ENCODE assay signal across 9 mouse cellular contexts in genomic region chr2:164487115-164487527, GRCm38 (mm10). TPM values are rescaled to one million over a fixed set of nuclear protein-coding genes. Genes with fewer than 3 reads are reported as not detected.
DNase-seq lines count a peak whose midpoint lies in the region; ATAC-seq and TF ChIP-seq lines count a peak whose summit lies in the region.
"Had no signal": no experiment of that assay in that cellular context is flagged by ENCODE, and none has a peak within 500 bp of the region (broad histone marks: within the 10 kb centered on the region; RNA-seq: fewer than 3 reads in every experiment).

No protein-coding gene starts in this region.

- H3K4me2 ChIP-seq in CH12.LX (ENCODE audit: insufficient read depth, low read depth, poor library complexity, severe bottlenecking): peak overlapping the region; percentile 52
- peak overlapping the region; percentile 99 for H3K4me2 ChIP-seq in forebrain, postnatal 0 days (ENCODE audit: low read depth)
- peak overlapping the region; percentile 83 for H3K4me2 ChIP-seq in liver, postnatal 0 days (ENCODE audit: low read depth, low read length)

- TF ChIP-seq EP300 in CH12.LX (IDR thresholded peaks at IDR 0.05; ENCODE audit: low read length): no peak
- no peak for TF ChIP-seq EP300 in liver, postnatal 0 days (IDR thresholded peaks at IDR 0.05; ENCODE audit: low read depth)

- peak overlapping the region; percentile 91 for H3K27ac ChIP-seq in heart, embryonic 10.5 days
- no peak overlapping the region for H3K27ac ChIP-seq in CH12.LX (ENCODE audit: insufficient read depth, low read depth)
- H3K27ac ChIP-seq in forebrain, postnatal 0 days (ENCODE audit: low read depth, low read length): no peak overlapping the region
- H3K27ac ChIP-seq in liver, postnatal 0 days (ENCODE audit: low read depth): no peak overlapping the region

- no peaks in the 10 kb centered on the region for H3K79me2 ChIP-seq in CH12.LX (replicated peaks; ENCODE audit: control insufficient read depth, extremely low read depth, insufficient read depth, poor library complexity, severe bottlenecking)

- TF ChIP-seq POLR2A in CH12.LX (IDR thresholded peaks at IDR 0.05; ENCODE audit: low read depth, low read length): no peak

- 8% methylated on average over 11 of the region's 11 CpGs for WGBS in heart, embryonic 10.5 days
- 13% methylated on average over 11 of the region's 11 CpGs for WGBS in forebrain, postnatal 0 days
- WGBS in liver, postnatal 0 days (ENCODE audit: insufficient replicate concordance): 10% methylated on average over 11 of the region's 11 CpGs

- peak overlapping the region; percentile 96 for H3K4me3 ChIP-seq in heart, embryonic 10.5 days
- H3K4me3 ChIP-seq in CH12.LX (replicated peaks in 1 of 3; ENCODE audit: low read depth in 2 of 3, low read length in 2 of 3, poor library complexity in 1 of 3): peak overlapping the region in 2 of 3 experiments; percentile 44 to 76
- H3K4me3 ChIP-seq in forebrain, postnatal 0 days (ENCODE audit: low read depth, low read length): peak overlapping the region; percentile 76
- H3K4me3 ChIP-seq in liver, postnatal 0 days (ENCODE audit: low read depth, low read length): peak overlapping the region; percentile 56

- peaks cover 49% of the 10 kb centered on the region for H3K27me3 ChIP-seq in heart, embryonic 10.5 days (ENCODE audit: insufficient read depth, poor library complexity, severe bottlenecking)
- H3K27me3 ChIP-seq in CH12.LX (replicated peaks): peaks cover 7% of the 10 kb centered on the region
- no peaks in the 10 kb centered on the region; the same call in 1 of the 2 replicates for H3K27me3 ChIP-seq in forebrain, postnatal 0 days (ENCODE audit: insufficient read depth, low read length)
- peaks cover 16% of the 10 kb centered on the region for H3K27me3 ChIP-seq in liver, postnatal 0 days (ENCODE audit: insufficient read depth, low read length)

- intact Hi-C loops in heart, postnatal 36 days (cut with DNase I): no loop called here

- TF ChIP-seq CTCF in CH12.LX (conservative IDR thresholded peaks at IDR 0.05 in 1 of 2, IDR thresholded peaks at IDR 0.05 in 1 of 2; ENCODE audit: low read depth in 2 of 2, low read length in 2 of 2): no peak
- TF ChIP-seq CTCF in forebrain, postnatal 0 days (IDR thresholded peaks at IDR 0.05; ENCODE audit: low read depth): no peak
- no peak for TF ChIP-seq CTCF in liver, postnatal 0 days (IDR thresholded peaks at IDR 0.05; ENCODE audit: low read depth)

- no peak overlapping the region for H3K9ac ChIP-seq in CH12.LX (ENCODE audit: insufficient read depth, low read depth)
- H3K9ac ChIP-seq in forebrain, postnatal 0 days: peak overlapping the region; percentile 56
- H3K9ac ChIP-seq in liver, postnatal 0 days (replicated peaks): peak overlapping the region; percentile 57

- DNase-seq in heart, embryonic 10.5 days (ENCODE audit: low spot score): no peak
- DNase-seq in heart, postnatal 36 days: no peak
- no peak for DNase-seq in CH12.LX (ENCODE audit: extremely low read depth)
- no peak for DNase-seq in forebrain, postnatal 0 days
- DNase-seq in liver, postnatal 0 days: no peak
- DNase-seq in thymus, postnatal 4 days: no peak
- DNase-seq in left cerebral cortex, adult 11 months (ENCODE audit: low spot score): no peak
- no peak for DNase-seq in cerebellum, adult 11-12 months

- H3K9me3 ChIP-seq in heart, embryonic 10.5 days: no peaks in the 10 kb centered on the region
- H3K9me3 ChIP-seq in CH12.LX (replicated peaks; ENCODE audit: low read length): peaks cover 3% of the 10 kb centered on the region
- no peaks in the 10 kb centered on the region for H3K9me3 ChIP-seq in forebrain, postnatal 0 days (ENCODE audit: low read length)
- no peaks in the 10 kb centered on the region for H3K9me3 ChIP-seq in liver, postnatal 0 days (ENCODE audit: low read length)

- ATAC-seq in forebrain, postnatal 0 days: peak; percentile 13; the same call in 1 of the 2 replicates
- no peak for ATAC-seq in liver, postnatal 0 days

- no peak for TF ChIP-seq RAD21 in CH12.LX (IDR thresholded peaks at IDR 0.05; ENCODE audit: low read depth, low read length)

- dilution Hi-C loops in CH12.LX (cut with MboI; ENCODE audit: extremely low pct_ligation_motif_present, extremely low pct_unique_long_range_greater_than_20kb, low sequenced_read_pairs): no loop called here

- peaks cover 10% of the 10 kb centered on the region for H3K36me3 ChIP-seq in heart, embryonic 10.5 days
- peaks cover 4 to 14% of the 10 kb centered on the region in 2 experiments for H3K36me3 ChIP-seq in CH12.LX (replicated peaks in 1 of 2; ENCODE audit: control insufficient read depth in 1 of 2, insufficient read depth in 1 of 2, low read length in 1 of 2)
- peaks cover 16% of the 10 kb centered on the region for H3K36me3 ChIP-seq in forebrain, postnatal 0 days (ENCODE audit: insufficient read depth)
- 0 out of 2 replicates have a peak, but pooled peaks cover 5% of the 10 kb centered on the region for H3K36me3 ChIP-seq in liver, postnatal 0 days (replicated peaks; ENCODE audit: insufficient read depth, low read length)

- peaks cover 25% of the 10 kb centered on the region for H3K4me1 ChIP-seq in heart, embryonic 10.5 days
- peaks cover 0 to 10% of the 10 kb centered on the region in 2 experiments; a peak in 3 of 4 replicates for H3K4me1 ChIP-seq in CH12.LX (ENCODE audit: control insufficient read depth in 1 of 2, insufficient read depth in 2 of 2)
- H3K4me1 ChIP-seq in forebrain, postnatal 0 days (ENCODE audit: insufficient read depth): no peaks in the 10 kb centered on the region
- H3K4me1 ChIP-seq in liver, postnatal 0 days (ENCODE audit: insufficient read depth): peaks cover 7% of the 10 kb centered on the region; the same call in 1 of the 2 replicates

- in situ Hi-C loops in CH12.LX (cut with MboI; ENCODE audit: low pct_ligation_motif_present, low pct_unique_long_range_greater_than_20kb, low sequenced_read_pairs): no loop called here

TF ChIP-seq in CH12.LX, 34 proteins besides CTCF, POLR2A, EP300 and RAD21:
- TF ChIP-seq MXI1 (IDR thresholded peaks at IDR 0.05; ENCODE audit: low read depth, low read length) (no peak), MEF2A (IDR thresholded peaks at IDR 0.05; ENCODE audit: borderline replicate concordance, low read depth, low read length) (peak; percentile 49; the same call in 1 of the 2 replicates), E2F4 (IDR thresholded peaks at IDR 0.05; ENCODE audit: insufficient replicate concordance, low read depth, low read length) (no peak), ETS1 (conservative IDR thresholded peaks at IDR 0.05; ENCODE audit: low read depth, low read length) (no peak), TBP (conservative IDR thresholded peaks at IDR 0.05; ENCODE audit: low read depth, low read length) (no peak), UBTF (IDR thresholded peaks at IDR 0.05; ENCODE audit: low read depth, low read length) (no peak), JUND (conservative IDR thresholded peaks at IDR 0.05; ENCODE audit: low read depth, low read length) (no peak), SIN3A (IDR thresholded peaks at IDR 0.05; ENCODE audit: low read length) (no peak), MAFK (IDR thresholded peaks at IDR 0.05; ENCODE audit: insufficient replicate concordance, low read length) (no peak)

RNA-seq across cellular contexts. Expression of gene Dbndd2, which starts 1.2 kb away (rescaled TPM):
- polyA plus RNA-seq in heart, embryonic 10.5 days (2016; fragmentation: Nextera tagmentation; extraction: Ambion mirVana): 7.4 and 16.5 TPM in 2 replicates
- total RNA-seq in heart, postnatal 36 days (2021): 10 to 100 TPM; 14.3 to 15.8 TPM
- total RNA-seq in CH12.LX (2012; rRNA removed) (1.6 and 5.7 TPM in 2 replicates), CH12.LX (2014; rRNA removed) (0.61 TPM in 1 of 2 replicates, not detected in the other)
- polyA plus RNA-seq in CH12.LX (2012; ENCODE audit: insufficient read length, low read depth): 0.31 and 0.53 TPM in 2 replicates
- 21.7 and 23.9 TPM in 2 replicates for total RNA-seq in forebrain, postnatal 0 days (2014; rRNA removed)
- 10.9 and 17.6 TPM in 2 replicates for polyA plus RNA-seq in forebrain, postnatal 0 days (2015; fragmentation: Nextera tagmentation; extraction: Ambion mirVana)
- polyA plus RNA-seq in liver, postnatal 0 days (2015; fragmentation: Nextera tagmentation; extraction: Ambion mirVana): 2.7 TPM in 2 replicates

RNA-seq across cellular contexts. Expression of gene Pigt, which starts 10.2 kb away (rescaled TPM):
- 51.0 and 59.1 TPM in 2 replicates for polyA plus RNA-seq in heart, embryonic 10.5 days (2016; fragmentation: Nextera tagmentation; extraction: Ambion mirVana)
- total RNA-seq in heart, postnatal 36 days (2021): 10 to 100 TPM; 34.2 to 35.6 TPM
- total RNA-seq in CH12.LX (2012; rRNA removed) (36.8 and 39.2 TPM in 2 replicates), CH12.LX (2014; rRNA removed) (12.4 and 14.0 TPM in 2 replicates)
- 66.2 and 91.8 TPM in 2 replicates for polyA plus RNA-seq in CH12.LX (2012; ENCODE audit: insufficient read length, low read depth)
- 47.6 and 77.6 TPM in 2 replicates for total RNA-seq in forebrain, postnatal 0 days (2014; rRNA removed)
- polyA plus RNA-seq in forebrain, postnatal 0 days (2015; fragmentation: Nextera tagmentation; extraction: Ambion mirVana): 91.0 and 93.8 TPM in 2 replicates
- polyA plus RNA-seq in liver, postnatal 0 days (2015; fragmentation: Nextera tagmentation; extraction: Ambion mirVana): 24.3 and 25.1 TPM in 2 replicates

RNA-seq across cellular contexts. Expression of gene Trp53tg5, which starts 13.6 kb away (rescaled TPM):
- polyA plus RNA-seq in heart, embryonic 10.5 days (2016; fragmentation: Nextera tagmentation; extraction: Ambion mirVana): not detected in 2 replicates
- not detected for total RNA-seq in heart, postnatal 36 days (2021)
- total RNA-seq in CH12.LX (2012; rRNA removed) (not detected in 2 replicates), CH12.LX (2014; rRNA removed) (not detected in 2 replicates)
- not detected in 2 replicates for polyA plus RNA-seq in CH12.LX (2012; ENCODE audit: insufficient read length, low read depth)
- not detected in 2 replicates for total RNA-seq in forebrain, postnatal 0 days (2014; rRNA removed)
- polyA plus RNA-seq in forebrain, postnatal 0 days (2015; fragmentation: Nextera tagmentation; extraction: Ambion mirVana): not detected in 2 replicates
- polyA plus RNA-seq in liver, postnatal 0 days (2015; fragmentation: Nextera tagmentation; extraction: Ambion mirVana): not detected in 2 replicates
- total RNA-seq: gastrocnemius, postnatal 36 days had no signal

RNA-seq across cellular contexts. Expression of gene Gm20458, which starts 26.4 kb away (rescaled TPM):
- polyA plus RNA-seq in heart, embryonic 10.5 days (2016; fragmentation: Nextera tagmentation; extraction: Ambion mirVana): 10.3 and 11.7 TPM in 2 replicates
- 1 to 10 TPM; 7.6 to 7.7 TPM for total RNA-seq in heart, postnatal 36 days (2021)
- total RNA-seq in CH12.LX (2012; rRNA removed) (0.88 and 1.1 TPM in 2 replicates), CH12.LX (2014; rRNA removed) (0.74 TPM in 1 of 2 replicates, not detected in the other)
- polyA plus RNA-seq in CH12.LX (2012; ENCODE audit: insufficient read length, low read depth): 0.31 and 1.2 TPM in 2 replicates
- total RNA-seq in forebrain, postnatal 0 days (2014; rRNA removed): 3.6 and 10.5 TPM in 2 replicates
- polyA plus RNA-seq in forebrain, postnatal 0 days (2015; fragmentation: Nextera tagmentation; extraction: Ambion mirVana): 10.0 and 10.7 TPM in 2 replicates
- polyA plus RNA-seq in liver, postnatal 0 days (2015; fragmentation: Nextera tagmentation; extraction: Ambion mirVana): 5.8 and 6.1 TPM in 2 replicates

RNA-seq across cellular contexts. Expression of gene Sys1, which starts 30.4 kb away (rescaled TPM):
- polyA plus RNA-seq in heart, embryonic 10.5 days (2016; fragmentation: Nextera tagmentation; extraction: Ambion mirVana): 41.2 and 52.5 TPM in 2 replicates
- 10 to 100 TPM; 23.0 to 24.6 TPM for total RNA-seq in heart, postnatal 36 days (2021)
- total RNA-seq in CH12.LX (2012; rRNA removed) (58.5 and 59.7 TPM in 2 replicates), CH12.LX (2014; rRNA removed) (41.8 and 46.6 TPM in 2 replicates)
- polyA plus RNA-seq in CH12.LX (2012; ENCODE audit: insufficient read length, low read depth): 46.5 and 57.4 TPM in 2 replicates
- total RNA-seq in forebrain, postnatal 0 days (2014; rRNA removed): 88.0 and 167 TPM in 2 replicates
- polyA plus RNA-seq in forebrain, postnatal 0 days (2015; fragmentation: Nextera tagmentation; extraction: Ambion mirVana): 105 and 110 TPM in 2 replicates
- polyA plus RNA-seq in liver, postnatal 0 days (2015; fragmentation: Nextera tagmentation; extraction: Ambion mirVana): 43.5 and 46.2 TPM in 2 replicates
